Mouse (Mus musculus) stomach, postnatal 0 days (tissue): ENCODE data around the gene Trir.

ENCODE experiments used
- CTCF ChIP-seq: IDR thresholded peaks from 2 replicates; pipeline ENCODE4 v1.5.1; 2016; ENCODE audit warnings: antibody characterized with exemption, low read depth, mild to moderate bottlenecking, moderate library complexity
- EP300 ChIP-seq: optimal IDR thresholded peaks from 2 replicates; pipeline ENCODE3; 2016; ENCODE audit warnings: antibody characterized with exemption

DNA sequence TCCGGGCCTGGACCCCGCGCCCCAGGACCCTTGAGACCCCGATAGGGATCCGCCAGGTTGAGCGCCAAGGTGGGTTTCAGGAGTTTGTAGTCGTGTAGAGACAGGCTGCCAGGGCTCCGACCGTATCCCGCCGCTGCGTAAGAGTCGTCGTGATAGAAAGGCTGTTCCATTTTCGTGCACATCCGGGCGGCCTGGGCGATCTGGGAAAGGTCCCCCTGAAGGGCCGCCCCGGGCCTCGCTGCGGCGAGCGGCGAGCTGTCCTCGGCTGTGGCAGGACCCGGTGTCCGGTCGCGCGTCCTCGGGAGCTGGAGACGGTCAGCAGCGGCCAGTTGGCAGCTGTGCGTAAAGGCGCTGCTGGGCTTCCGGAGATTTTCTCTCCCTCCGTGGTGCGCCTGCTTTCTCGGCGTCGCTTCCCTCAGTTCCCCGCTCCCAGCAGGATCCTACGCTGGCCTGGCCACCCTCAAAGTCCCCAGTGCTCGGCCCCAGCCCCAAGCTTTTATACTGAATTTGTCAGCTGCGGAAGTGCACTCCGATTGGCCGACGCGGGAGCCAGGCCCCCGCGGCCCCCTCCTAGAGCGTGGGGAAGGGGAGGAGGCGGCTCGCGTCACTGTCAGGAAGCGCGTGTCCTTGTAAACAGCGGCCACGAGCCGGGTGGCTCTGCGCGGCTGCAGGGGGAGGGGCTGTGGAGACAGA is 48.2 kb upstream of the Trir start, which contains the start of gene Junb:
- TF ChIP-seq EP300 (peak; percentile 74), CTCF (no peak)
